Mouse (Mus musculus) ovary, postnatal 14 days (tissue): Measurements from ENCODE around the gene Cmtr1.
"Not testable (repeated sequence)": the region's sequence is repeated elsewhere in the genome, so short reads cannot be mapped to it uniquely, and the experiment has no call there.

Experiments used
- DNase-seq: peaks from one replicate; pipeline ENCODE4 v3.0.0; 2022; ENCODE audit warnings: low spot score

Cmtr1 gene

GRCm38 (mm10) chr17:29660076-29660761 lies at the start of gene Cmtr1:
Gene Cmtr1 (plus strand): TSS chr17:29660595.
- DNase-seq, result peak; percentile 97

- not testable (repeated sequence) for DNase-seq
Measured at GRCm38 (mm10) chr17:29613453-29613852, 46.9 kb upstream of the Cmtr1 start.

- peak; percentile 92 for DNase-seq
Measured at GRCm38 (mm10) chr17:29614115-29615023, 46.0 kb upstream of the Cmtr1 start, which contains the start of the genes Rnf8 and Gm28043. Gene Rnf8 (plus strand): TSS chr17:29614790. Gene Gm28043 (plus strand): TSS chr17:29614876.

- DNase-seq, result no peak
Measured at GRCm38 (mm10) chr17:29615024-29615551, 45.3 kb upstream of the Cmtr1 start.

- no peak for DNase-seq
Measured at GRCm38 (mm10) chr17:29615616-29616015, 44.8 kb upstream of the Cmtr1 start.

- DNase-seq, result no peak
Measured at GRCm38 (mm10) chr17:29619231-29619630, 41.2 kb upstream of the Cmtr1 start.

- DNase-seq, result no peak
Measured at GRCm38 (mm10) chr17:29623488-29623887, 36.9 kb upstream of the Cmtr1 start.

GRCm38 (mm10) chr17:29627285-29627684 lies 33.1 kb upstream of the Cmtr1 start:
- DNase-seq, result no peak

- no peak for DNase-seq
Measured at GRCm38 (mm10) chr17:29628946-29629345, 31.4 kb upstream of the Cmtr1 start.

- no peak for DNase-seq
Measured at GRCm38 (mm10) chr17:29629620-29630019, 30.8 kb upstream of the Cmtr1 start.

GRCm38 (mm10) chr17:29632312-29632711 lies 28.1 kb upstream of the Cmtr1 start:
- no peak for DNase-seq

- DNase-seq, result no peak
Measured at GRCm38 (mm10) chr17:29635492-29635891, 24.9 kb upstream of the Cmtr1 start.

GRCm38 (mm10) chr17:29636118-29636517 lies 24.3 kb upstream of the Cmtr1 start:
- DNase-seq, result no peak

- DNase-seq, result no peak
Measured at GRCm38 (mm10) chr17:29637377-29637776, 23.0 kb upstream of the Cmtr1 start.

- DNase-seq, result no peak
Measured at GRCm38 (mm10) chr17:29637895-29638294, 22.5 kb upstream of the Cmtr1 start.

- DNase-seq, result no peak
Measured at GRCm38 (mm10) chr17:29640971-29641370, 19.4 kb upstream of the Cmtr1 start.

GRCm38 (mm10) chr17:29642219-29642618 lies 18.2 kb upstream of the Cmtr1 start:
- DNase-seq, result no peak

GRCm38 (mm10) chr17:29658249-29658648 lies 2.1 kb upstream of the Cmtr1 start:
- no peak for DNase-seq

GRCm38 (mm10) chr17:29660762-29661391 lies 482 bp downstream of the Cmtr1 start:
- DNase-seq, result no peak

GRCm38 (mm10) chr17:29662145-29662544 lies 1.8 kb downstream of the Cmtr1 start:
- DNase-seq, result no peak

- DNase-seq, result no peak
Measured at GRCm38 (mm10) chr17:29668051-29668986, 7.9 kb downstream of the Cmtr1 start.
